10 mouse cellular contexts compared by ENCODE assay signal in genomic region chr8:23360850-23361274, GRCm38 (mm10).
DNase-seq lines count a peak whose midpoint lies in the region; ATAC-seq lines count a peak whose summit lies in the region.
"Had no signal": no experiment of that assay in that cellular context is flagged by ENCODE, and none has a peak within 500 bp of the region (broad histone marks: within the 10 kb centered on the region; RNA-seq: fewer than 3 reads in every experiment).

No protein-coding gene starts in this region.

- H3K27me3 ChIP-seq in embryonic facial prominence, embryonic 11.5 days (ENCODE audit: control insufficient read depth, insufficient read depth, low read length), result no peaks in the 10 kb centered on the region
- H3K27me3 ChIP-seq in hindbrain, embryonic 16.5 days (replicated peaks; ENCODE audit: control insufficient read depth, insufficient read depth, low read length), result no peaks in the 10 kb centered on the region
- no peaks in the 10 kb centered on the region for H3K27me3 ChIP-seq in neural tube, embryonic 11.5 days (ENCODE audit: control insufficient read depth, insufficient read depth, low read length)
- H3K27me3 ChIP-seq: embryonic facial prominence, embryonic 15.5 days had no signal

- no peaks in the 10 kb centered on the region; the same call in 1 of the 2 replicates for H3K9me3 ChIP-seq in embryonic facial prominence, embryonic 11.5 days (replicated peaks; ENCODE audit: control insufficient read depth, low read length)
- H3K9me3 ChIP-seq in hindbrain, embryonic 16.5 days (ENCODE audit: control insufficient read depth, low read length), result peaks cover 10% of the 10 kb centered on the region
- H3K9me3 ChIP-seq in neural tube, embryonic 11.5 days (ENCODE audit: control insufficient read depth, low read length), result no peaks in the 10 kb centered on the region
- H3K9me3 ChIP-seq: embryonic facial prominence, embryonic 15.5 days had no signal

- no peak overlapping the region for H3K4me2 ChIP-seq in embryonic facial prominence, embryonic 11.5 days (ENCODE audit: low read depth, low read length)
- no peak overlapping the region for H3K4me2 ChIP-seq in hindbrain, embryonic 16.5 days (ENCODE audit: low read length)
- H3K4me2 ChIP-seq in neural tube, embryonic 11.5 days (ENCODE audit: low read depth), result no peak overlapping the region
- H3K4me2 ChIP-seq: embryonic facial prominence, embryonic 15.5 days had no signal

- H3K36me3 ChIP-seq in embryonic facial prominence, embryonic 11.5 days (replicated peaks; ENCODE audit: control insufficient read depth, insufficient read depth, low read depth, low read length), result no peaks in the 10 kb centered on the region
- no peaks in the 10 kb centered on the region for H3K36me3 ChIP-seq in hindbrain, embryonic 16.5 days (ENCODE audit: control insufficient read depth, insufficient read depth, low read length)
- H3K36me3 ChIP-seq in neural tube, embryonic 11.5 days (ENCODE audit: control insufficient read depth, insufficient read depth, low read length), result no peaks in the 10 kb centered on the region
- H3K36me3 ChIP-seq: embryonic facial prominence, embryonic 15.5 days had no signal

- no peak overlapping the region for H3K27ac ChIP-seq in embryonic facial prominence, embryonic 11.5 days (replicated peaks; ENCODE audit: low read depth, low read length)
- H3K27ac ChIP-seq in hindbrain, embryonic 16.5 days (ENCODE audit: low read depth, low read length), result peak overlapping the region; percentile 56
- peak overlapping the region; percentile 21; the same call in 1 of the 2 replicates for H3K27ac ChIP-seq in neural tube, embryonic 11.5 days (ENCODE audit: low read depth, low read length)
- H3K27ac ChIP-seq: embryonic facial prominence, embryonic 15.5 days had no signal

- WGBS in embryonic facial prominence, embryonic 11.5 days, result 17% methylated on average over 9 of the region's 9 CpGs
- WGBS in hindbrain, embryonic 16.5 days, result 6% methylated on average over 9 of the region's 9 CpGs
- WGBS in neural tube, embryonic 11.5 days, result 7% methylated on average over 9 of the region's 9 CpGs

- DNase-seq in ZHBTc4 (ENCODE audit: low read depth, low spot score), result peak; percentile 85
- peak; percentile 50 for DNase-seq in embryonic facial prominence, embryonic 11.5 days (ENCODE audit: low spot score)
- DNase-seq in neural tube, embryonic 11.5 days (ENCODE audit: low spot score), result peak; percentile 68
- DNase-seq in kidney, postnatal 25 days, result no peak
- DNase-seq in testis, postnatal 14 days (ENCODE audit: low spot score), result no peak
- DNase-seq in kidney, adult 8-10 months, result no peak
- DNase-seq: kidney, postnatal 36 days; thymus, postnatal 36 days had no signal

- H3K4me3 ChIP-seq in embryonic facial prominence, embryonic 11.5 days (ENCODE audit: low read depth, low read length), result no peak overlapping the region
- H3K4me3 ChIP-seq in hindbrain, embryonic 16.5 days (ENCODE audit: low read length), result no peak overlapping the region
- no peak overlapping the region for H3K4me3 ChIP-seq in neural tube, embryonic 11.5 days (ENCODE audit: low read depth, low read length)
- H3K4me3 ChIP-seq: embryonic facial prominence, embryonic 15.5 days had no signal

- H3K9ac ChIP-seq in embryonic facial prominence, embryonic 11.5 days (replicated peaks; ENCODE audit: low read length), result no peak overlapping the region
- H3K9ac ChIP-seq in hindbrain, embryonic 16.5 days (ENCODE audit: low read depth, low read length), result peak overlapping the region; percentile 45
- peak overlapping the region; percentile 35; the same call in 1 of the 2 replicates for H3K9ac ChIP-seq in neural tube, embryonic 11.5 days (ENCODE audit: low read length)
- H3K9ac ChIP-seq: embryonic facial prominence, embryonic 15.5 days had no signal

- H3K4me1 ChIP-seq in embryonic facial prominence, embryonic 11.5 days (ENCODE audit: control insufficient read depth, insufficient read depth, low read length), result no peaks in the 10 kb centered on the region
- H3K4me1 ChIP-seq in hindbrain, embryonic 16.5 days (ENCODE audit: control insufficient read depth, insufficient read depth, low read depth, low read length), result no peaks in the 10 kb centered on the region; the same call in 1 of the 2 replicates
- H3K4me1 ChIP-seq in neural tube, embryonic 11.5 days (ENCODE audit: control insufficient read depth, insufficient read depth, low read length), result no peaks in the 10 kb centered on the region
- H3K4me1 ChIP-seq: embryonic facial prominence, embryonic 15.5 days had no signal

- peak; percentile 78 for ATAC-seq in embryonic facial prominence, embryonic 11.5 days (replicated peaks; ENCODE audit: insufficient number of reproducible peaks, low FRiP score, low TSS enrichment, low read depth)
- ATAC-seq in hindbrain, embryonic 16.5 days, result peak; percentile 74
- peak; percentile 74 for ATAC-seq in neural tube, embryonic 11.5 days (ENCODE audit: insufficient read depth, low FRiP score, low TSS enrichment)

Comparison
In these comparisons a context has a peak if more than half of its experiments do, and no peak if none do; other contexts are left out.
1. DNase-seq: peak in ZHBTc4 (single experiment), embryonic facial prominence, embryonic 11.5 days (single experiment) and neural tube, embryonic 11.5 days (single experiment); none in kidney, postnatal 25 days (0 of 2), testis, postnatal 14 days (single experiment) and kidney, adult 8-10 months (0 of 2).
2. Peak in every context shown above with its lines, with median percentiles within 50 percentile points of each other: ATAC-seq.